Mouse (Mus musculus): ENCODE results near the gene Rab3gap2.

The Rab3gap2 gene

GRCm38 (mm10) chr1:185333651-185334050 lies 129.7 kb downstream of the Rab3gap2 start:
- DNase-seq, result peak; percentile 30 to 45

- no peak for DNase-seq
These were observed 130.2 kb downstream of the Rab3gap2 start for GRCm38 (mm10) chr1:185334136-185334535.

GRCm38 (mm10) chr1:185335231-185335765 lies 131.4 kb downstream of the Rab3gap2 start:
- peak; percentile 18 to 57 for DNase-seq
